Mouse (Mus musculus): ENCODE data around the gene Ago3. TPM values are rescaled to one million over a fixed set of nuclear protein-coding genes. Genes with fewer than 3 reads are reported as not detected.

Gene Ago3
- polyA plus RNA-seq, 1 experiment: 17.6 TPM

DNA sequence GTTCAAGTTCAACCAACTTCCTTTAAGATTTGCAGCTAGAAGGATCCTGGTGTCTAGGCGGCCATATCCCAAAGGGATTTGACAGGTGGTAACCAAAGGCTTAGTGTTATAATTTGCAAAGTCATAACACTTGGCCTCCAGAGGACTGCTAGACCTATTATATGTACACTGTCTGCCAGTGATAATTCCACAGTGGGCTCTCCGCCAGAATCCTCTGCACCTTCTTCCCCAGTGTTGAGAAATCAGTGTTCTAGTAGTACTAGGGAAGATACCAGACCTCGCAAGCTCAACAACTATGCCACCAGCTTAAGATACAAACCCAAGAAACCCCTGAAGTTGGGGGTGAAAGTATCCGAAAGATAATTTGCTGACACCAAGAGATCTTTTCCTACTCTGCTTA is 3.8 kb upstream of the Ago3 start:
- no peaks in the 10 kb centered on the region for H3K4me1 ChIP-seq (ENCODE audit: control insufficient read depth, insufficient read depth, low read length)
- no peak for DNase-seq
- no peak overlapping the region for H3K4me3 ChIP-seq (replicated peaks; ENCODE audit: extremely low read depth, low read depth, low read length)
- 88% methylated on average over 4 of the region's 4 CpGs for WGBS
- TF ChIP-seq POLR2A (IDR thresholded peaks at IDR 0.05; ENCODE audit: borderline replicate concordance, extremely low read depth, low read depth, low read length) (no peak), CTCF (IDR thresholded peaks at IDR 0.05; ENCODE audit: insufficient read depth, low read length) (no peak)

DNA sequence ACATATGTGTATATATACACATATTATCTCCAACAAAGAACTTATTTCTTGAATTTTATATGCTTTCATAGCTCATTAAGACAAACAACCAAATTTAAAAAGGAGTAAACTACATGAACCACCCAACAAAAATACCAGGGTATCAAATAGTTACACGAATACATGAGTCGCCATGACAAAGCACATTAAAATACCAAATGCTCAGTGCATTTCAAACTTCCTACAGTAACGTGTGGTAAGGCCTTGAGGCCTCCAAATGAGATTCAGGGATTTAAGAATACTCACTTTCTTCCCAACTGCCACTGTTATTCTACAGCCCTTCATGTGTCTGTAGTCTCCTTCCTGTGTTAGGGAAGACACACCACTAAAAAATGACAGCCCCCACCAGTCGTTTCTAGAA is 2.4 kb upstream of the Ago3 start:
- WGBS: 78% methylated on average over 4 of the region's 4 CpGs
- TF ChIP-seq CTCF (IDR thresholded peaks at IDR 0.05; ENCODE audit: insufficient read depth, low read length) (no peak), POLR2A (IDR thresholded peaks at IDR 0.05; ENCODE audit: borderline replicate concordance, extremely low read depth, low read depth, low read length) (no peak)
- no peak overlapping the region for H3K4me3 ChIP-seq (replicated peaks; ENCODE audit: extremely low read depth, low read depth, low read length)
- DNase-seq: no peak
- H3K4me1 ChIP-seq (ENCODE audit: control insufficient read depth, insufficient read depth, low read length): no peaks in the 10 kb centered on the region

DNA sequence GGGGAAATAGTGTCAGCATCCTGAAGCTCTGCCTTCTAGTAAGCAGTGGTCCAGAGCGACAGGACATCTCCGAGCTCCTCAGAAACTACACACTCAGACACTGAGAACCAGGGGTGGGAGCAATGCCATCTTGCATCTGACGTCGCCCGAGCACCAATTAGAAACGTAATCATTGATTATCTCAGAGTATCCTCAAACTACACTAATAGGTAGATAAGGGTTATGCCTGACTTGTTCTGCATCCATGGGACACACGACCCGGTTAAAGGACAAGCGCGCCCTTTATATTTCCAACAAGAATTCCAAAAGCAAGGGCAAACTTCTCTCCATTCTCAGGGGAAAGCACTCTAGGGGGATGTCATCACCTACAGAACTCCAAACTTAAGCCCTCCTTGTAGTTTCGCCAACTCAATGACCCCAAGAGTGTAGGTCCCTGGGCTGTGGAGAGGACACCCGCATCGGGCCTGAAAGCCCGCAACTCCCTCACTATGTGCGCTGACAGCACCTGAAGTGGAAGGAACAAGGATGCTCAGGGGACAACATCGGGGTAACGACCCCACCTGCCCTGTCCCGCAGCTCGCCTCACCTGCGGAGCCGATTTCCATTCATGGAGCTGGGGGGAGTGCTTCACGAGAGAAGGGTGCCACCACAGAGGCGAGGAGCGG is 542 bp downstream of the Ago3 start:
- 2% methylated on average over 24 of the region's 24 CpGs for WGBS
- no peaks in the 10 kb centered on the region for H3K4me1 ChIP-seq (ENCODE audit: control insufficient read depth, insufficient read depth, low read length)
- peak overlapping the region; percentile 86 for H3K4me3 ChIP-seq (replicated peaks; ENCODE audit: extremely low read depth, low read depth, low read length)
- DNase-seq: no peak
- TF ChIP-seq POLR2A (IDR thresholded peaks at IDR 0.05; ENCODE audit: borderline replicate concordance, extremely low read depth, low read depth, low read length) (no peak), CTCF (IDR thresholded peaks at IDR 0.05; ENCODE audit: insufficient read depth, low read length) (no peak)

DNA sequence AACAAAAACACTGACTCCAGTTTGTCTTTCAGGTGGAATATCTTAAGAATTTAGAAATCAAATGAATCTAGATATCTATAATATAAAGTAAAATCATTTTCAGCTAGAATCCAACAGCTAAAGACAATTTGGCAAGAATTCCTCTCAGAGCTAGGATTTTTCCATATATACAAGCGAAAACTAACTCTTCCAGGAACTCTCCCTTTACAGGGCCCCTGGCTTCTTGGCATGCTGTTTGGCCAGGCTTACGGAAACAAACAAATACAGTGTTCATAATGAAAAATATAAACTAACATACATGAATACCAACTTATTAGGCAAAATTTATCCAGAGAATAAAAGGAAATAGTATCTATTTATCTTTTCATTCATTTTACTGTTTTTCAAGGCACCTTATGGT is 5.5 kb downstream of the Ago3 start:
- WGBS: 66% methylated on average over 2 of the region's 2 CpGs
- Histone ChIP-seq H3K4me1 (ENCODE audit: control insufficient read depth, insufficient read depth, low read length) (no peaks in the 10 kb centered on the region), H3K4me3 (replicated peaks; ENCODE audit: extremely low read depth, low read depth, low read length) (no peak overlapping the region)
- no peak for TF ChIP-seq POLR2A (IDR thresholded peaks at IDR 0.05; ENCODE audit: borderline replicate concordance, extremely low read depth, low read depth, low read length)
- DNase-seq: no peak

DNA sequence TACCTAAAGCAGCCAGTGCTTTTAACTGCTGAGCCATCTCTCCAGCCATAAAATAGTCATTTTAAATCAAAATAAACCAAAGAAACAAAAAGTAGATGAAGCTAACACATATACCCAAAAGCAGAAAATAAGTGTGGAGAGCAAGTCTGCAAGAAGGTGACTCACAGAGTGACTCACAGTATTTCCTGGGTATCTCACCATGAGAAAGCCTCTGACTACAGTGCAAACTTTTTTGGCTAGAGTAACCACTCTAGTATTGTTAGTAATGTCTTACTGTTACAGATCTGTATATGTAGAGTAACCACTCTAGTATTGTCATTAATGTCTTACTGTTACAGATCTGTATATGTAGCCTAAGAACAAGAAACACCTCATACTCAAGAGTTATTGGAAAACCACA is 13.6 kb downstream of the Ago3 start:
- Histone ChIP-seq H3K4me3 (replicated peaks; ENCODE audit: extremely low read depth, low read depth, low read length) (no peak overlapping the region), H3K4me1 (ENCODE audit: control insufficient read depth, insufficient read depth, low read length) (no peaks in the 10 kb centered on the region)
- no peak for TF ChIP-seq POLR2A (IDR thresholded peaks at IDR 0.05; ENCODE audit: borderline replicate concordance, extremely low read depth, low read depth, low read length)
- TF ChIP-seq CTCF (IDR thresholded peaks at IDR 0.05; ENCODE audit: insufficient read depth, low read length): no peak
- DNase-seq: no peak

DNA sequence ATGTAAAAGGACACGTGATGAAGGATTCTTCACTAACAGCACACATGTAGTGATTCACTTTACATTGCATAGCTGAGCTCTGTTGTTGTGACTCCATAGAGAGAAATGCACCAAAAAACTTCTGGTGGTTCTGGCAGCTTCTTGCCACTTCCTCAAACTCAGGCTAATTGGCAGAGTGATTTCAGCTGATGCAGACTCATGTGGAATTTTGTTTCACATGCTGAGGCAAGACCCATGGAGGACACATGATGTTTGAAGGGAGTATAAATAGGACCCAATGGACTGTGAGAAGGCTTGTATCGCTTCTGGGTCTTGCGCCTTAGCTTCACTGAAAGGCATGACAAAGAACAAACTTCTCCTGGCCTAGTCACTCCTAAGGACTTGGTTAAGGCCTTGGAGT is 16.8 kb downstream of the Ago3 start:
- TF ChIP-seq POLR2A (IDR thresholded peaks at IDR 0.05; ENCODE audit: borderline replicate concordance, extremely low read depth, low read depth, low read length) (no peak), CTCF (IDR thresholded peaks at IDR 0.05; ENCODE audit: insufficient read depth, low read length) (no peak)
- no peak for DNase-seq
- WGBS: 89% methylated on average over 3 of the region's 3 CpGs
- no peak overlapping the region for H3K4me3 ChIP-seq (replicated peaks; ENCODE audit: extremely low read depth, low read depth, low read length)
- H3K4me1 ChIP-seq (ENCODE audit: control insufficient read depth, insufficient read depth, low read length): no peaks in the 10 kb centered on the region

DNA sequence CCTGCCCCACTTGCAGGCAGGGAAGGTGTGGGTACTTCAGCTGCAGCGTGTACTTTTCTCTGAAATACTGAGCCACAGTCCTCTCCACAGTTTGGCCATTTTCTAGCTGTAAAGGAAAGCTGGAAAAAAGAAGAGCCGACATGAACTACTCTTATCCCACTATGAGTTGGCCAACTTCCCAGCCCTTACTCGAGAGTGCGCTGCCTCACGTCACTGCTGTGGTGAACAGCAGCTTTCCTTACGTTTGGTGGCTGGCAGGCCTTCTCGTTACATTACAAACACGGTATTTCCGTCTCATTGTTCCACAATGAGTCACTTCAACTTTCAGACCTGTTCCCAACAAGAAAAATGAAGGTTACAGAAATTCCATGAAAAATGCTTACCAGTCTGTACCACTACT is 57.9 kb downstream of the Ago3 start:
- WGBS: 48% methylated on average over 9 of the region's 9 CpGs
- H3K4me1 ChIP-seq (ENCODE audit: control insufficient read depth, insufficient read depth, low read length): peaks cover 2% of the 10 kb centered on the region
- peak; percentile 12 for DNase-seq
- no peak overlapping the region for H3K4me3 ChIP-seq (replicated peaks; ENCODE audit: extremely low read depth, low read depth, low read length)
- no peak for TF ChIP-seq POLR2A (IDR thresholded peaks at IDR 0.05; ENCODE audit: borderline replicate concordance, extremely low read depth, low read depth, low read length)
- no peak for TF ChIP-seq CTCF (IDR thresholded peaks at IDR 0.05; ENCODE audit: insufficient read depth, low read length)

DNA sequence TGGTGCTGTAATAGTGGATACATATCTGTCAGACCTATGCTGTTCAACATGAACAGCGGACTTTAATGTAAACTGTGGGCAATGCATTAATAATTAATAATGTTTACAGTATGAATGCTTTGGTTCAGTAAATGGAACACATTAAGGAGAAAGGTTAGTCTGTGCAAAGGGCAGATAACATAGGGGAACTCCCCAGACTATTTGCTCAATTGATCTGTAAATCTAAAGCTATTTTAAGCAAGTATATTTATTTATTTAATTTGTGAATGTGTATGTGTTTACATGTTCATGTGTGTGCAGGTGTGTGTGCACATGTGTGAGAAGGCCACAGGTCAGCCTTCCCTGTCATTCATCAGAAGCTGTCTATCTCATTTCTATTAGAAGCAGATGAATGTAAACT is 69.3 kb downstream of the Ago3 start:
- no peak for DNase-seq
- TF ChIP-seq CTCF (IDR thresholded peaks at IDR 0.05; ENCODE audit: insufficient read depth, low read length) (no peak), POLR2A (IDR thresholded peaks at IDR 0.05; ENCODE audit: borderline replicate concordance, extremely low read depth, low read depth, low read length) (no peak)
- 95% methylated on average over 1 of the region's 1 CpGs for WGBS
- Histone ChIP-seq H3K4me3 (replicated peaks; ENCODE audit: extremely low read depth, low read depth, low read length) (no peak overlapping the region), H3K4me1 (ENCODE audit: control insufficient read depth, insufficient read depth, low read length) (no peaks in the 10 kb centered on the region)

DNA sequence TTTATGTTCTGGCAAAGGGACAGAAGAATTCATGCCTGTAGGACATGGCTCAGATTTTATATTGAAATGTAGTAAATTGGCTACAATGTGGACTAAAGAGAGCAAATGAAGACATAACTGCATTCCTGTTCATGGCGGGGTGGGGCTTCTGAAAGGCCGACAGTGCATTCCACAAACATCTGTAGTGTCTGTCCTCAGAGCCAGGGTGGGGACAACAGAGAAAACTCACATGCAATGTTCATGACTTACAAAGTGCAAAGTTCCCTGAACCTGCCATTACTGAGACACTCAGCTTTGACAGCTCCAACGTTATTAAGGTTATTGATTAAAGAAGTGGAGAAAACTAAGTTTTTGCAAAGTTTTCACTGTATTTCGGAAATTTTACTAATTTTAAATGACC is 85.9 kb downstream of the Ago3 start:
- no peaks in the 10 kb centered on the region; the same call in 1 of the 2 replicates for H3K4me1 ChIP-seq (ENCODE audit: control insufficient read depth, insufficient read depth, low read length)
- 51% methylated on average over 4 of the region's 4 CpGs for WGBS
- no peak for TF ChIP-seq CTCF (IDR thresholded peaks at IDR 0.05; ENCODE audit: insufficient read depth, low read length)
- no peak for TF ChIP-seq POLR2A (IDR thresholded peaks at IDR 0.05; ENCODE audit: borderline replicate concordance, extremely low read depth, low read depth, low read length)
- no peak for DNase-seq
- H3K4me3 ChIP-seq (replicated peaks; ENCODE audit: extremely low read depth, low read depth, low read length): no peak overlapping the region

DNA sequence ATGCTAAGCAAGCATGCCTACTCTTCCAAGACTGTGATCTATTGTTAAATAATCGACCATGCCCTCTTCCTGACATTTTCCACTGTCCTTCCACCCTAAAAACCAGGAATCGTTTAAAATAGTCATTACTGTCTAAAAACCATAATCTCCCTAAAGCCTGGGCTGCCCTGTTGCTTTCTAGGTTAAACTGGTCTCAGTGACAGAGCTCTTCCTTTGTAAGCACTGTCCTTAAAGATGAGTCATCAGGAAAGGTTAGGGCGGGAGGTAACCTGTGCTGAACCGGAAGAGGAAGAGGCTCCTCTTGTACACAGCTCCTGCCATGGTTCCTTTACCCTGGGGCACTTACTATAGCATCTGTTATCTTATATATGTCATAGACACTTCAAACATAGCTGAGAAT is 89.9 kb downstream of the Ago3 start:
- DNase-seq: no peak
- no peak for TF ChIP-seq POLR2A (IDR thresholded peaks at IDR 0.05; ENCODE audit: borderline replicate concordance, extremely low read depth, low read depth, low read length)
- 37% methylated on average over 4 of the region's 4 CpGs for WGBS

More for the DNA sequence above, 89.9 kb downstream of the Ago3 start:
- peaks cover 2% of the 10 kb centered on the region; the same call in 1 of the 2 replicates for H3K4me1 ChIP-seq (ENCODE audit: control insufficient read depth, insufficient read depth, low read length)
- no peak overlapping the region for H3K4me3 ChIP-seq (replicated peaks; ENCODE audit: extremely low read depth, low read depth, low read length)

All from lung, adult 2 months (tissue).